8 mouse cellular contexts compared by ENCODE assay signal in the genomic region with DNA sequence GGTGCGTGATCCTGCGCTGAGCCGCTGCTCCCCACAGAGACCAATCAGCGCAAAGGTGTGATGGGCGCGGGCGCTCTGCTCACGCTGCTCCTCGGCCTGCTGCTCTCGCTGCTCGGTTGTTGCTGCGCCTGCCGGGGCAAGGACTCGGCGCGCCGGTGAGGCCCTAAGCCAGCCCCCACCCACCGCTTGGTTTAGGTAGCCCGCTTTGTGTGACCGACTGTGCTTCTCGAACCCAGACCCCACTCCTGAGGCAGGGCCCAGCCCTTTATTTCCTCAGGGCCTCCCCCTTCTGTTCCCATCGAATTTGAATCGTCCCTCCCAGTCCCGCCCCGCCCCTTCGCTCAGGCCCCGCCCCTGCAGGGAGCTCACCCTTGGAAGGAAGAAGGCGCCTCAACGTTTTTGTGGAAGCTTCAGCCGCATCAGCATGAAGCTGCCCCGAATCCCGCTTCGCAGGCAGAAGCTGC. TPM values are rescaled to one million over a fixed set of nuclear protein-coding genes. Genes with fewer than 3 reads are reported as not detected.
DNase-seq lines count a peak whose midpoint lies in the region; ATAC-seq and TF ChIP-seq lines count a peak whose summit lies in the region.

No protein-coding gene starts in this region.

- H3K9me3 ChIP-seq in heart, embryonic 15.5 days (replicated peaks) = no peaks in the 10 kb centered on the region
- no peaks in the 10 kb centered on the region for H3K9me3 ChIP-seq in forebrain, embryonic 12.5 days
- H3K9me3 ChIP-seq in limb, embryonic 15.5 days = no peaks in the 10 kb centered on the region

- H3K36me3 ChIP-seq in heart, embryonic 15.5 days = no peaks in the 10 kb centered on the region
- H3K36me3 ChIP-seq in forebrain, embryonic 12.5 days (replicated peaks) = no peaks in the 10 kb centered on the region
- peaks cover 42% of the 10 kb centered on the region for H3K36me3 ChIP-seq in limb, embryonic 15.5 days
- no peaks in the 10 kb centered on the region for H3K36me3 ChIP-seq in small intestine, adult 2 months (ENCODE audit: control insufficient read depth, insufficient read depth, low read length)

- DNase-seq in heart, postnatal 4 days = no peak
- no peak for DNase-seq in Patski (ENCODE audit: low read depth, low spot score)
- DNase-seq in right cerebral cortex, postnatal 14 days = no peak
- no peak for DNase-seq in cerebellum, adult 9-10 months

- peaks cover 76% of the 10 kb centered on the region for H3K27me3 ChIP-seq in heart, embryonic 15.5 days
- no peaks in the 10 kb centered on the region for H3K27me3 ChIP-seq in Patski
- peaks cover 91% of the 10 kb centered on the region for H3K27me3 ChIP-seq in forebrain, embryonic 12.5 days
- peaks cover 25% of the 10 kb centered on the region for H3K27me3 ChIP-seq in limb, embryonic 15.5 days
- H3K27me3 ChIP-seq in small intestine, adult 2 months (ENCODE audit: control insufficient read depth, insufficient read depth, low read length) = peaks cover 76% of the 10 kb centered on the region

- peaks cover 72% of the 10 kb centered on the region for H3K4me1 ChIP-seq in heart, embryonic 15.5 days (replicated peaks)
- peaks cover 57% of the 10 kb centered on the region for H3K4me1 ChIP-seq in forebrain, embryonic 12.5 days
- peaks cover 97% of the 10 kb centered on the region for H3K4me1 ChIP-seq in limb, embryonic 15.5 days
- H3K4me1 ChIP-seq in small intestine, adult 2 months (ENCODE audit: control insufficient read depth, insufficient read depth, insufficient read length, low read length) = peaks cover 28% of the 10 kb centered on the region

- in situ Hi-C loops in Patski (cut with MboI; ENCODE audit: low pct_unique_long_range_greater_than_20kb) = no loop called here

- ATAC-seq in heart, embryonic 15.5 days (replicated peaks; ENCODE audit: insufficient number of reproducible peaks, insufficient read depth, low FRiP score, low read depth) = no peak
- peak; percentile 24 for ATAC-seq in Patski
- ATAC-seq in forebrain, embryonic 12.5 days (ENCODE audit: low FRiP score) = 0 out of 2 replicates have a peak, but pooled peaks have one; percentile 16
- no peak for ATAC-seq in limb, embryonic 15.5 days (ENCODE audit: insufficient number of reproducible peaks, low FRiP score, low TSS enrichment, low read depth)

- 21% methylated on average over 33 of the region's 33 CpGs for whole genome bisulfite sequencing in heart, embryonic 15.5 days
- 1% methylated on average over 33 of the region's 33 CpGs for WGBS in forebrain, embryonic 12.5 days
- WGBS in limb, embryonic 15.5 days = 9% methylated on average over 33 of the region's 33 CpGs
- 10% methylated on average over 33 of the region's 33 CpGs for WGBS in small intestine, adult 2 months

- H3K9ac ChIP-seq in heart, embryonic 15.5 days = 0 out of 2 replicates have a peak overlapping the region, but pooled peaks have one; percentile 14
- peak overlapping the region; percentile 42; the same call in 1 of the 2 replicates for H3K9ac ChIP-seq in forebrain, embryonic 12.5 days
- H3K9ac ChIP-seq in limb, embryonic 15.5 days = 0 out of 2 replicates have a peak overlapping the region, but pooled peaks have one; percentile 2

- peak overlapping the region; percentile 65 for H3K4me2 ChIP-seq in heart, embryonic 15.5 days
- peak overlapping the region; percentile 61 for H3K4me2 ChIP-seq in forebrain, embryonic 12.5 days
- H3K4me2 ChIP-seq in limb, embryonic 15.5 days = peak overlapping the region; percentile 52

- H3K27ac ChIP-seq in heart, embryonic 15.5 days = no peak overlapping the region
- H3K27ac ChIP-seq in forebrain, embryonic 12.5 days = no peak overlapping the region
- peak overlapping the region; percentile 59 for H3K27ac ChIP-seq in limb, embryonic 15.5 days
- no peak overlapping the region for H3K27ac ChIP-seq in small intestine, adult 2 months (ENCODE audit: insufficient read depth, low read depth, low read length)

- POLR2A ChIA-PET in Patski (lab: Charles Lee) = no interaction called here

- no peak for TF ChIP-seq POLR2A in small intestine, adult 2 months (IDR thresholded peaks at IDR 0.05; ENCODE audit: low read depth, low read length)

- CTCF ChIA-PET in Patski (lab: Charles Lee) = no interaction called here

- H3K4me3 ChIP-seq in heart, embryonic 15.5 days = peak overlapping the region; percentile 43
- peak overlapping the region; percentile 41 for H3K4me3 ChIP-seq in forebrain, embryonic 12.5 days (replicated peaks)
- peak overlapping the region; percentile 32 for H3K4me3 ChIP-seq in limb, embryonic 15.5 days
- peak overlapping the region; percentile 64 for H3K4me3 ChIP-seq in small intestine, adult 2 months (ENCODE audit: low read depth, low read length)

- TF ChIP-seq CTCF in Patski (IDR thresholded peaks at IDR 0.05) = no peak
- TF ChIP-seq CTCF in small intestine, adult 2 months (IDR thresholded peaks at IDR 0.05; ENCODE audit: extremely low read depth, insufficient read length, insufficient replicate concordance, low read depth, low read length) = no peak

RNA-seq across cellular contexts. Expression of a gene that starts 7.4 kb away (rescaled TPM):
- polyA plus RNA-seq in heart, embryonic 15.5 days (2015; fragmentation: Nextera tagmentation; extraction: Ambion mirVana) = 6.6 and 11.3 TPM in 2 replicates
- total RNA-seq in heart, postnatal 4 days (2021) = 10 to 100 TPM; 16.6 to 17.7 TPM
- polyA plus RNA-seq in Patski (2021) = 60.3 TPM
- polyA plus RNA-seq in forebrain, embryonic 12.5 days (2016; fragmentation: Nextera tagmentation; extraction: Ambion mirVana) = 5.3 and 7.3 TPM in 2 replicates
- polyA plus RNA-seq in limb, embryonic 15.5 days (2015; fragmentation: Nextera tagmentation; extraction: Ambion mirVana) = 25.0 and 32.4 TPM in 2 replicates
- polyA plus RNA-seq in small intestine, adult 2 months (2012; rRNA removed) = 27.7 and 33.2 TPM in 2 replicates

RNA-seq across cellular contexts. Expression of a gene that starts 28.4 kb away (rescaled TPM):
- not detected in 2 replicates for polyA plus RNA-seq in heart, embryonic 15.5 days (2015; fragmentation: Nextera tagmentation; extraction: Ambion mirVana)
- not detected for total RNA-seq in heart, postnatal 4 days (2021)
- polyA plus RNA-seq in Patski (2021) = 0.21 TPM
- not detected in 2 replicates for polyA plus RNA-seq in forebrain, embryonic 12.5 days (2016; fragmentation: Nextera tagmentation; extraction: Ambion mirVana)
- polyA plus RNA-seq in limb, embryonic 15.5 days (2015; fragmentation: Nextera tagmentation; extraction: Ambion mirVana) = 0.17 TPM in 1 of 2 replicates, not detected in the other
- polyA plus RNA-seq in small intestine, adult 2 months (2012; rRNA removed) = not detected in 2 replicates

RNA-seq across cellular contexts. Expression of a gene that starts 33.7 kb away (rescaled TPM):
- polyA plus RNA-seq in heart, embryonic 15.5 days (2015; fragmentation: Nextera tagmentation; extraction: Ambion mirVana) = 1.5 and 2.1 TPM in 2 replicates
- total RNA-seq in heart, postnatal 4 days (2021) = 1 to 10 TPM; 1.4 to 1.6 TPM
- 1.4 TPM for polyA plus RNA-seq in Patski (2021)
- 4.4 and 5.1 TPM in 2 replicates for polyA plus RNA-seq in forebrain, embryonic 12.5 days (2016; fragmentation: Nextera tagmentation; extraction: Ambion mirVana)
- 2.2 and 3.4 TPM in 2 replicates for polyA plus RNA-seq in limb, embryonic 15.5 days (2015; fragmentation: Nextera tagmentation; extraction: Ambion mirVana)
- polyA plus RNA-seq in small intestine, adult 2 months (2012; rRNA removed) = 4.1 and 13.0 TPM in 2 replicates

RNA-seq across cellular contexts. Expression of a gene that starts 45.1 kb away (rescaled TPM):
- polyA plus RNA-seq in heart, embryonic 15.5 days (2015; fragmentation: Nextera tagmentation; extraction: Ambion mirVana) = 33.0 and 45.7 TPM in 2 replicates
- total RNA-seq in heart, postnatal 4 days (2021) = 10 to 100 TPM; 24.6 to 25.1 TPM
- polyA plus RNA-seq in Patski (2021) = 128 TPM
- polyA plus RNA-seq in forebrain, embryonic 12.5 days (2016; fragmentation: Nextera tagmentation; extraction: Ambion mirVana) = 49.7 and 50.4 TPM in 2 replicates
- polyA plus RNA-seq in limb, embryonic 15.5 days (2015; fragmentation: Nextera tagmentation; extraction: Ambion mirVana) = 83.9 and 88.5 TPM in 2 replicates
- polyA plus RNA-seq in small intestine, adult 2 months (2012; rRNA removed) = 34.8 and 60.9 TPM in 2 replicates

Comparison
In these comparisons a context has a peak if more than half of its experiments do, and no peak if none do; other contexts are left out.
1. ATAC-seq: peak in Patski (single experiment) and forebrain, embryonic 12.5 days (single experiment); none in heart, embryonic 15.5 days (single experiment) and limb, embryonic 15.5 days (single experiment).
2. Peak in every context shown above with its lines, with median percentiles within 50 percentile points of each other: H3K4me2 ChIP-seq, H3K4me3 ChIP-seq and H3K9ac ChIP-seq.